Mouse (Mus musculus) thymus, postnatal 36 days (tissue): ENCODE data around the gene Trim46.
"Not testable (repeated sequence)": the region's sequence is repeated elsewhere in the genome, so short reads cannot be mapped to it uniquely, and the experiment has no call there.

ENCODE experiments used
- DNase-seq, 2 experiments: peaks; one replicate each; pipeline ENCODE4 v3.0.0; 2022; ENCODE audit warnings: mixed read lengths in 2 of 2

The Trim46 gene

DNA sequence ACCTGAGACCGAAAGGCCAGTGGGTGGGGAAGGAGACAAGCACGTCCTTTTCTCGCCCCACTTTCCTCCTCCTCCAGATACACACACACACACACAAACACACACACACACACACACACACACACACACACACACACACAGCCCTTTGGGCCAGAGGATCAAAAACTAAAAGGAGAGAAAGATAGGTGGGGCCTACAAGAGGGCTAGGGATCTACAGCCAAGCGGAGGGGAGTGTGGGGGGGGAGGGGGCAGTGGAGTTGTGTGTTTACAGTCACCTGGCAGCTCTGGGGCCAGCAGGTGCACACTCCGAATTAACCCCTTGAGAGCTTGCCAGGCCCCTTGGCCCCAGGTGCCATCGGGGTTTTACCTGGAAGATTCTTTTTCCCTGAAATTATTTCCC lies 13.5 kb downstream of the Trim46 start:
- DNase-seq: no peak

DNA sequence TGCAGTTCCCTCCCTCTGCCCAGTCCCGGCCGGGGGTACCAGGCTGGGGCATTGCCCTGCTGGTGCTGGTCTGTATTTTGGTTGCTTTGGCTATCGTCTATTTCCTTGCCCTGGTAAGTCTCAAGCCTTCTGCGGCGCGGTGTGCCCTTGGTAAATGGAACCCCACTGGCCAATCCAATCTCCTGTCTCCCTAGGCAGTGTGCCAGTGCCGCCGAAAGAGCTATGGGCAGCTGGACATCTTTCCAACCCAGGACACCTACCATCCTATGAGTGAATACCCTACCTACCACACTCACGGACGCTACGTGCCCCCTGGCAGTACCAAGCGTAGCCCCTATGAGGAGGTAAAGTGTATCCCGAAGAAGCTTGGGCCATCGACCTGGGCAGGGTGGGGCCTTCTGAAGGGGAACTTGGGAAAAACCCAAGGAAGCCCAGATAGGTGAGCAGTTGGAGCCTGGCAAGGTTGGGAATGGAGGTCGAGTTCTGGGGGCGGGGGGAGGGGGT lies 14.3 kb downstream of the Trim46 start:
- DNase-seq: no peak

DNA sequence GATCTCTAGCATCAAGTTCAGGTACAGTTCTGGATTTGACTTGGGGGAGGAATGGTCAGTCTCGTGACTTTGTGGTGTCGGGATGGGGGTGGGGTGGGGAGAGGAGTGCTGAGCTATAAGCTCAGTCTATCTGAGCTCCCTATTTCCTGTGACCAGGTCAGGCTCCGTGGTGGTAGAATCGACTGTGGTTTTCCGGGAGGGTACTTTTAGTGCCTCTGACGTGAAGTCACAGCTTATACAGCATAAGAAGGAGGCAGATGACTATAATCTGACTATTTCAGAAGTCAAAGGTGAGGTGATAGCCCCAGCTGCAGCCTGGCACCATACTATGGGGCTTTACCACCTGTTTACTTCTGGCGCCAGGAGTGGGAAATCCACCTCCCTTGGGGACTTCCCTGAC lies 14.8 kb downstream of the Trim46 start:
- no peak for DNase-seq

DNA sequence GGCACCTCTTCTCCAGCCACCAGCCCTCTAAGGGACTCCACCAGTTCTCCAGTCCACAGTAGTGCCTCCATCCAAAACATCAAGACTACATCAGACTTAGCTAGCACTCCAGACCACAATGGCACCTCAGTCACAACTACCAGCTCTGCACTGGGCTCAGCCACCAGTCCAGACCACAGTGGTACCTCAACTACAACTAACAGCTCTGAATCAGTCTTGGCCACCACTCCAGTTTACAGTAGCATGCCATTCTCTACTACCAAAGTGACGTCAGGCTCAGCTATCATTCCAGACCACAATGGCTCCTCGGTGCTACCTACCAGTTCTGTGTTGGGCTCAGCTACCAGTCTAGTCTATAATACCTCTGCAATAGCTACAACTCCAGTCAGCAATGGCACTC lies 15.5 kb downstream of the Trim46 start:
- DNase-seq: no peak

DNA sequence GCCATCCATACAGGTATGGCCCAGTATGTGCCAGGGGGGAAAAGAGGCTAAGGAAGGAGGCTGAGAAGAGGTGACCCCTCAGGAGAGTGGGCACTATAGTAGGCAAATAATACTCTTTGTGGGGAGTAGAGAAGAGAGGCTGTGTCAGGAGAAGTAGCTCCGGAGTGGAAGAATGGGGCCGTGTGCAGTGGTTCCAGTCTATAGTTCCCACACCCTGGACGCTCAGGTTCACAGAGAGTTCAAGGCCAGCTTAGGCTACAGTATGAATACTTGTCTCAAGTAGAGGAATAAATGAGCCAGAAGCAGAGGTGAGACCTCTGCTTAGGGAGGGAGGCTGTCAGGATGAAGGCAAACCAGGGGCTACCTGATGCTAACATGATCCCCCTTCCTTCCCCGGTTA lies 16.8 kb downstream of the Trim46 start:
- DNase-seq: no peak

DNA sequence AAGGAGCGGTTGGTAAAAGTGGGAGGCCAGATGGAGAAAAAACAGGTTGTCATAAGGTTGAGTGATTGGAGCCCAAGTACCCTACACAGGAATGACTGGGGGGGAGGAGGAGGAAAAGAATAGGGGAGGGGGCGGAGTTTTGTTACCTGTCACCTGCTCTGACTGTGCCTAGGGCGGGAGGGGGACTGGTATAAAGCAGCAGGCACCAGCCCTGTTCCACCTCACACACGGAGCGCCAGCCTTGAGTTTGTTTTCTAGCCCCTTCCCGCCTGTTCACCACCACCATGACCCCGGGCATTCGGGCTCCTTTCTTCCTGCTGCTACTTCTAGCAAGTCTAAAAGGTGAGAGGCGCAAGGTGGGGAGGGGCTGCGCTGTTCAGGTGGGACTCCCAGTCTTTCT lies 17.3 kb downstream of the Trim46 start, which contains the start of gene Muc1:
TSS of gene Muc1 (plus strand) at position 222 of the 400 bp plus-strand sequence.
- no peak for DNase-seq

DNA sequence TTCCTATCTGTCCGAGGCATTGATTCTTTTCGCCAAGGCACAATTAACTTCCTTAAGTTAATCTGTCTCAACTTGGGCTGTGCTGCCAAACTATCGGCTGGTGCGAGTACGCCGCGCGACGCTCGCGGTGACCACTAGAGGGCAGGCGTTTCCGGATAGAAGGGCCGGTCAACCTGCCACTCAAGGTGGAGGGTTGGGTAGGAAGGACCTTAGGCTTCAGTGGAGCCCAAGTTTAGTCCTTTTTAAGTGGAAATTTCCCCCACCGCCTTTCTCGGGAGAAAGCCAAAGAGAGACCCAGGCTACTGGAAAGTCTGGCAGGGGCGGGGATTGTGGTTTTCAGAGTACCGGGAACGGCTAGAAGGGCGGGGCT lies 17.9 kb downstream of the Trim46 start:
- DNase-seq: peak; percentile 82 to 86

DNA sequence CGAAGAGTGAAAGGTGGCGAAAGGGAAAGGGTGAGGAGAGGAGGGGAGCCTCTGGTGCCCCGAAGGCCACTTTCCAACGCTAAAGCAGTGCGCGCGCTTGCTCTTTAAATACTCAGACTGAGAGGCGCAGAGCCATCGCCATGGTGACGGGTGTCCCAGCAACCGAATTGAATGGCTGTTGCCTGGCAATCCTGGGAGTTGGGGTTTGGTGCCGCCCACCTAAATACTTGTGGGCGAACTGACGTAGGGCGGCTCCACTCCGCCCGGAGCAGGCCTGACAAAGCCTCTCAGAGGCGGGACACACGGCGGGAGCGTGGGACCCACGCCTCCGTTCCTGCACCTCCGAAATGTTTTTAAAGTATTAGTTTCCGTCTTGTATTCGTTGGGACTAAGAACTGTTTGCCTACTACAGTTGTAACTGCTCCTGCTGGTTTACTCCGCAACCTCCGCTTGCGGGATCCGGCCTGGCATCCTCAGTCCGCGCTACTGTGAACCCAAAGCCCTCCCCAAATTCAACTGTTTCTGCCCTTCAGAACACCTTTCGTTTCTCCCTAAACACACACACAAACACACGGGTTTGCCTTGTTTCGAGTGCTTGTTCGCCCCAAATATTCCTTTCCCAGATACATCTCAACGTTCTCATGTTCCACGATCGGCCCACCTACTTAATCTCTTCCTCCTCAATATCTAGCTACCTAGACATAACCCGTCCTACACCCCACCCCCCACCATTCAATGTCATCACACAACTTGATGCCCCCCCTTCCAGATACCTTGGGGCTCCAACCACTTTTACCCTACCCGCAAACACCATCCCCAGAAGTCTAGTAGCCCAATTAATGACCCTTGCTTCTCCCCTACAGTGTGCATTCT lies 18.6 kb downstream of the Trim46 start:
- peak; percentile 35 to 61 for DNase-seq

DNA sequence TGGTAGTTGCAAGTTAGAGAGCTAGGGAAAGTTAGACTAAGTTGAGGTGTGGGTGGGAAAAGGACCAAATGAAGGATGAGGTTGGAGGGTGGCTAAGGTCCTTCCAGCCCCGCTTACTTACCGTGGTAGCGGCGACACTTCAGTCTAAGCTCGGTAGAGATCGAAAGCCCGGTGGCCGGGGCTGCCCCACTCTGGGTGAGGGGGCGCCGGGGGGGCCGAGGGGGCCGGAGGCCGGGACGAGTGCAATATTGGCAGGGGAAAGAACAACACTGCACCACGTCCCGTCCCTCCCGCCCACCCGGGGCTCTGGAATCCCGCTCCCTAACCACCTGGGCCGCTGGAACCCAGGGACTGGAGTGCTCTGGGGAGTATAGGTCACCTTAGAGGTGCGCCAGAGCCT lies 19.2 kb downstream of the Trim46 start, which contains the start of gene Mtx1:
TSS of gene Mtx1 (minus strand) at position 189 of the 400 bp plus-strand sequence.
- DNase-seq: no peak

DNA sequence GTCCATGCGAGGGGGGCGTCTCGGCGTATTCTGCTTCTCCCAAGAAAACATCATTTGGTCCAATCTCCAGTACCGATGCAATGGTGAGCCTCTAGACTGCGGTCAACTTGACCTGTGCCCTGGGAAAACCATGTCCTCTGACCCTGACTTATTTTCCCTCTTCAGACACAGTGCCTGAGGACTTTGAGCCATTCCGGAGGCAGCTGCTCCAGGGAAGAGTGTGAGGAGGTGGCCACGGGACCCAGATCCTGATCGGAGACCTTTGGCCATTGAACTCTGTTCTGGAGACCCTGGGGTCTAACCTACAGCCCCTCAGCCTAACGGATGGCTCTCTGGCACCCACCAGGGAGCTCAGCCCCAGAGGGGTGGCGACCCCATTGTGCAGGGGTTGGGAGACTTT lies 19.7 kb downstream of the Trim46 start:
- no peak for DNase-seq

DNA sequence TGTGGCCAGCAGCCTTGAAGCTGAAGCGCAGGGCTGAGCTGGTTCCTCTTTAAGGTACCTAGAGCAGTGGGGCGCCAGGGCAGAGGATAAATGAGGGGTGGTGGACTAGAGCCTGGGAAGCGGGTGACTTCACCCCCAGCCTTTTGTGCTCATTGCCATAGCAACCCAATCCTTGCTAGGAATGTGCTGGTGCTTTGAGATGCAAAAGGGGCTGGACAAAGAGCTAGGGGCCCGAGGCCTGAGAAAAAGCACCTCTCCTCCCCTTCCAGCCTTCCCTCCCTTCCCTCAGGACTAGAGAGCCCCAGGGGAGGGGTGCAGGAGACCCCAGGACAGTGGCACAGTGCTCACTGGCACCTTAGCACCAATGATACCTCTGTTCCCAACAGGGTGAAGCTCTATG lies 20.2 kb downstream of the Trim46 start:
- DNase-seq: no peak

DNA sequence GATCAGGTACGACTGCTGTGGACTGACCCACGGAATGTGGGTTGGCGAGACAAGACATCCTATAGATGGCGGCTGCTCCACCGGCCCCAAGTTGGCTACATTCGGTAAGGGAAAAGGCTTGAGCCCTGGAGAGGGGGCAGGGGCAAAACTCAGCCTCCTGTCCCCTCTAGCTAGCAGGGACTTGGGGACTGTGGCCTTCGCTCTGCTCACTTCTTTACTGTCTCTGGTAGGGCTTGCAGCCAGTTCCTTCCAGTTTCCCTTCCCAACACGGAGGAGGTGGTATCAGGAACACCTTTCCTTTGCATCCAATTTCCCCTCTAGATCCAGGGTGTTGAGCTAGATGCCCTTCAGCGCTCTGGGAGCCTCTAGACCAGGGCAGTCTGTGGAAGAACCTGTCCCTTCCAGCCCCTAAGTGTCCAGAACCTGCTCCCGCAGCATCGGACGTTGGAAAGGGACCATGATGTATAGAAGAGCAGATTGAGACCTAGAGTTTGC lies 20.7 kb downstream of the Trim46 start:
- DNase-seq: no peak

DNA sequence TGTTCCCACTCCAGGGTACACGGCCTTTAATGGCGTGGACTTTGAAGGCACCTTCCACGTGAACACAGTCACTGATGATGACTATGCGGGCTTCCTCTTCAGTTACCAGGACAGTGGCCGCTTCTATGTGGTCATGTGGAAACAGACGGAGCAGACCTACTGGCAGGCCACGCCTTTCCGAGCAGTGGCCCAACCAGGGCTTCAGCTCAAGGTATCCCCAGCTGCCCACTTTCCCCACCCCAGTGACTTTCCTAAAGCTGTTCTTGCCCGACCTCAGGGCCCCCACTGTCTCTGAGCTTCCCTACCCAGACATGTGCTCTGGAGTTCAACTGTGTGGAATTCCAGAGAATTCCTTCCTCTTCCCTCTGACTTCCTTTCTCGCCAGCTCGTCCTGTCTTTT lies 21.3 kb downstream of the Trim46 start:
- no peak for DNase-seq

DNA sequence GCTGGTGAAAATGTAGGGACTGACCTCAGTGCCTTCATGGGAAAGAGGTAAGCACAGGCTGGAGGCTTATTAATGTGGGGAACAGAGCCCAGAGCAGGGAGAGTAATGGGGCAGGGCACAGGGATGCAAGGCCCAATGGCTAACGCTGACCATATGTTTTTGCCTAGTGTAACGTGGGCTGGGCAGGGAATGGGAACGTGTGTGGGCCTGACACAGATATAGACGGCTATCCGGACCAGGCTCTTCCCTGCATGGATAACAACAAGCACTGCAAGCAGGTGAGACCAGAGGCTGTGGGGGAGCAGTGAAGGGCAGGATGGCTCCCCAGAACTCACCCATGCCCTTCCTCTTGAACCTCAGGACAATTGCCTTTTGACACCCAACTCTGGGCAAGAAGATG lies 24.9 kb downstream of the Trim46 start:
- no peak for DNase-seq

DNA sequence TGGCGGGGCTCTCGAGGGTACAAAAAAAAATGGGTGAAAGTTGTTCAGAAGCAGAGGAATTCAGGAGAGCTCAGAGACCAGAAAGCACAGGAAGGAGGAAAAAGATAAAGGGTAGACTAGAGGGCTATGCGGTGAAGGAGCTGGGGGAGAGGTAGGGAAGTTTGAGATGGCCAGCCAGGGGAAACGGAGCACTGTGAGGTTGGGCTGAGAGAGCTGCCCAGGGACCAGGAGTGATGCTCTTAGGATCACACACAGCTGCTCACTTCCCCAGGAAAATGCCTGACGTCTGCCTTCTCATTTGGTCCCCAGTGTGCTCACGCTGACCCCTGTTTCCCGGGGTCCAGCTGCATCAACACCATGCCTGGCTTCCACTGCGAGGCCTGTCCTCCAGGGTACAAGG lies 26.6 kb downstream of the Trim46 start:
- no peak for DNase-seq

DNA sequence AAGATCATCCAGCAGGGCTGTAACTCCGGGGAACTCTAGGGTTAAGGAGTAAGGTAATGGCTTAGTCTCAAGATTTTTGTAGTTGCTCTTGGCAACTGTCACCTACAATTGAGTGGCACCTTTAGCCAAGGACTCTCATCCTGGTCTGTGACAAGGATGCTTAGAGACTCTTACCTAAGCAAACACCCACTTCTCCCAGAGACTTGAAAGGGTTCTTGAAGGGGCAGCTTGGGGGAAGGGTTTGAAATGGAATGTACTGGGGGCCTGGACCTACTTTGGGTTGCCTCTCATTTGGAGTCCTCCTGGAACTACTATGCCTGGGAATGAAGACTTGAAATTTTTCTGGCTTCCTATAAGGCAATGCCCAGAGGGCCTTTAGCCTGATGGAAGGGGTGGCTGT lies 27.8 kb downstream of the Trim46 start:
- DNase-seq: no peak

DNA sequence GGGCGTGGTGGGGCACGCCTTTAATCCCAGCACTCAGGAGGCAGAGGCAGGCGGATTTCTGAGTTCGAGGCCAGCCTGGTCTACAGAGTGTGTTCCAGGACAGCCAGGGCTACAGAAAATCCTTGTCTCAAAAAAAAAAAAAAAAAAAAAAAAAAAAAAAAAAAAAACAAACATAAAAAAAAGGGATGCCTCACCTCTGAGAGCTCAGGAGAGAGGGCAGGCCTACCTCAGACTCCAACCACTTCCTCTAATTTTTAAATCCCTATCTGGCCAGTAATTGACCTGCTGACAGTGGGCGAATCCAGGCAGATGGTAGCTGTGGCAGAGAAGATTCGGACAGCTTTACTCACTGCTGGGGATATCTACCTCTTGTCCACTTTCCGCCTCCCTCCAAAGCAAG lies 29.7 kb downstream of the Trim46 start:
- DNase-seq: not testable (repeated sequence)

DNA sequence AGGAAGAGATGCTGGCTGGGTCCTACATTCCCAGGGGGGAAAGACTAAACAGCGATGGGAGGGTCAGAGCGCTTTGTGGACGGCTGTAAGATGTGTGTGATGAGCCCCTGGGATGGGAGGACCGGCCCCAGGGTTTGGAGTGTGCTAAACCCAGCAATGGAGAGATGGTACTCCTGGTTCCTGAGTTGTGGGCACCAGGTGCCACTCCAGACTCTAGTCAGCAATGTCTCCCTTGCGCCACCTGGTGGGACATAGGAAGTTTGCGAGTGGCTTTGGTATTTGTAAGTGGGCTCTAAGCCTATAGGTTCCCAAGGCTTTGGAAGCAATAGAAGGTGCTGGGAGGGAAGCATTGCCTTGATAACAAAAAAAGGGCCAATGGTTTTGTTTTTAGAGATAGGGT lies 30.3 kb downstream of the Trim46 start:
- DNase-seq: peak; percentile 81

DNA sequence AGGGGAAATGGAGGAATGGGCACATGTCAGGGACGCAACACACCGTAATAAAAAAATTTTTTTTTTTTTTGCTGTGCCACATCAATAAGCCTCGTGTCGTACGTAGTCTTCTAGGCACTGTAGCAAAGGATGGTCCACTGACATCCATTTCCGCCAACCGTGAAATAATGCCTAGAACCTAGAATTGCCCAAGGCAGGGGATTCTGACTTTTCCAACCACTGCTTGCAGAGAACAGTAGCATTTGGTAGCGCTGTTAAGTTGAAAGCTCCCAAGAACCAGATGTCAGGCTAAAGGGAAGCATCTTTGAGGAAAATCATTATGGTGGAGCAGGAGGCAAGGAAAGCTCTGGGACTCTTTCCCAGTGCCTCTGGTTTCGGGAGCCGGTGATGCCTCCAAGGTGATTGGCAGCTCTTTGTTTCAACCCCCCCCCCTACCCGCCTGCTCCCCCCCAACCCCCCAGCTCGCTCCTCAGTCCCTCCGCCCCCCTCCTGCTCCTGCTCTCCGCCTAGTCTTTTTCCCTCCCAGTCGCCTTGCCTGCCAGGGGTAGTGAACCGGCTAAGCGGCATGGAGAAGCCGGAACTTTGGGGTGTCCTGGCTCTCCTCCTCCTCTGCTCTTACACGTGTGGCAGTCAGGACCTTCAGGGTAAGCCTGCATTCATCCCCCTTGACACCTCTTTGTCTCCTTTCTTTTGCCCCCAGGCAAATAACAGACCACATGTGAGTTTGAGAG lies 31.3 kb downstream of the Trim46 start, which contains the start of gene Thbs3:
TSS of gene Thbs3 (plus strand) at position 500 of the 731 bp plus-strand sequence.
- DNase-seq: no peak

DNA sequence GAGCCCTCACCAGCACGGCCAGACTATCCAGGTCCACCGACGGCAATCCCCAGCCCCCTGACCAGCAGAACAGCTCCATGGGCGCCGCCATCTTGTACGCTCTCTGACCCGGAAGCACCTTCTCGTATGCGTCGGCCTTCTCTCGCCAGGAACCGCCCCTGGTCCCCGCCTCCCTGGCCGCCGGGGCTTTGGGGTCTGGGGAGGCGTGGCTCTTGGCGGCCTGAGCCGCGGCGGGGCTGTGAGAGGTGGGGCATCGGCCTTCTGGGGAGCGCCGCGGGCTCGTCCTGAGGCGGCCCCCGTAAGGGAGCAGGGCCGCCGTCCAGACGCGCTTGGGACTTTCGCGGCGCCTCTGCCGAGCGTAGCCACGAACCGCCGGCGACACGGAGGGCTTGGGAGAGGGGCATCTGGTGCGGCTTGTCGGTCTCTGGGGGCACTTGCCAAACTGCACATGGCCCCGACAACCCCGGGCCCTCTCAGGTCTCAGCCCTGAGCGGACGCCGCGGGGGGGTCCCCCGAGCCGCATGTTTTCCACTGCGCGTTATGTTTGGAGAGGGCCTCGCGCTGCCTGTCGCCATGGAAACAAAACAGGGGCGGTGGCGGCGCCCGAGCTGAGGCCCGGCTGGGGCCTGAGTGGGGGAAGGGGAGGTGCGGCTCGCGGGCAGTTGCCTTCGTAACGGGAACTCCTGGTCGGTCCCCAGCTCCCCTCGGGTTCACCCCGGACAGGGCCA lies 32.1 kb downstream of the Trim46 start:
- DNase-seq: peak; percentile 85 to 88

DNA sequence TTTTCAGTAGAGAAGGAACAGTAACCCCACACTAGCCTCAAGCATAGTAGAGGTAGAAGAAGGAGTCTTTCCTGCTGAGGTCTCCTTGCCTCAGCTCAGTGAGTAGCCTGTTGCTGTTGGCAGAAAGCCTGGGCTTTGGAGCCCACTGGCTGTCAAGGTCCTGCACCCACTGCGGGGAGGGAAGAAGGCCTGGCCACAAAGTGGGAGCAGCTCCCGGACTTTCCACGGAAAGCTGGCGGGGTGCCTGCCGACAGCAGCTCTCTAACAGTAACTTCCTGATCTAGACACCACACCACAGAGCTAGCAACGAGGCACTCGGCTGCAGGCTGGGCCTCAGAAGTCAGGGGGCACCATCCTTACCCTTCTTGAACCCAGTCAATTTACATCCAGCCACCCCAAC lies 35.4 kb downstream of the Trim46 start:
- DNase-seq: peak in 1 of 2 experiments; percentile 6

DNA sequence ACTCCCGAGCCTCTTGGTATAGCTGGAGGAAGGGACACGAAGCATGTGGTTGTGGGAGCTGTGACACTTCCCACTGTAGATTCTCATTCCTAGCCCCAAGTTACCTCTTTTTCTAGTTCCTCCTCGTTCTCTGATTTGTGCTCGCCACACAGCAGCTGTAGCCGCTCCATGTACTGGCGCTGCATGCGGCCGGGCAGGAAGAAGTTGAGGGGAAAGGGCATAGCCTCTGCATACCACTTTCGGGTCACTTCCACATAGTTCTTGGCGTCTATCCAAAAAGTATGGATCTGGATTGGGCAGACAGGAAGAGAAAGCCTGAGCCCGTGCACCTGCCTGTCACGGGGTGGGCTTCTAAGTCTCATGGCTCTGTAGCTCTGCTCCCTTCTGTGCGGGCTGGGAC lies 35.9 kb downstream of the Trim46 start:
- no peak for DNase-seq

DNA sequence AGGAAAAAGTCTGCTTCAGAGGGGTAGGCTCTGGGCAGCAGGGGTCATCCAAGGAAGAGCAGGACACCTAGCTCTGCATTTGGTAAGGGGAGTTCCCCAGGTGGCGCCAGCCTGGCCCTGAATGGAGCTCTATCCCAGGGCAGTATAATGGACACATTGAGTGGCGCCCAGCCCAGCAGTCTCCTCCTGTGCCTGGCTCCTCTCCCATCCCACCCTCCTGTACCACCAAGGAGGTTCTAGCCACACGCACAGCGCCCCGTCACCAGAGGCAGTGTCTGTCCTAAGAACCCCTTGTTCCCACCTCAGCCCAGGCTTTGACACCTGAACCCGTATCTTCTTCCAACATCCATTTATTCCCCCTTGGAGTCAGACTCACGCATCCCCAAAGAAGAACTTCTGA lies 36.4 kb downstream of the Trim46 start:
- DNase-seq: no peak
